Mouse (Mus musculus) ES-CJ7 (cell line): ENCODE data around the gene Atoh8.

Experiments
- DNase-seq: peaks from one replicate; pipeline ENCODE4 v3.0.0; 2011; ENCODE audit warnings: low read depth, low spot score

Atoh8 gene

DNA sequence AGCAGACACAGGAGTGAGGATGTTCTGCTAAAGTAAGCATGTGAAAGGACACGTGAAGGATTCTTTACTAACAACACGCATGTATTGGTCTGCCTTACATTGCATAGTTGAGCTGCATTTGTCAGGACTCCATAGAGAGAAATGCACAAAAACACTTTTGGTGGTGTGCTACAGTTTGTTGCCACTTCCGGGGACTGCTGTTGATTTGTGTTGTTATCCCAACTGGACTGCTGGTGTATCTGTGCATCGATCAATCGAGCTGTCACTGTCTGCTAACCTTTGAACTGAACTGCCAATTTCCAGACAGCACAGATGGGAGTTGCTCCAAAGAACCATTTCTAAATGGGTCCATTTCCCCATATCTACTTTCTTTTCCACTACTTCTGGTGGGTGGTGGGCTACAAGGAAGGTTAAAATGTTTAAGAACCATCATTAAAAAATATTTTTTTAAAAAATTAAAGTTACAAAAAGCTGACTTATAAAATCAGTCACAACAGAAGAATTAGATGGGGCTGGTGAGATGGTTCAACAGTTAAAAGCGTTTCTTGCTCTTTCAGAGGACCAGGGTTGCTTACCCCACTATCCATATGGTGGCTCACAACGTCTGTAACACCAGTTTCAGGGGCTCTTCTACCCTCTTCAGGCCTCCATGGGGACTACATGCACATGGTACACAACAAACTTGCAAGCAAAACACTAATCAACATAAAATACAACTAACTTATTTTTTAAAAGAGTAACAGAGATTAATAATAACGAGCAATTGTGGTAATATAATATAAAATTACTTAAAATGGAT, 76.2 kb downstream of the Atoh8 start:
- no peak for DNase-seq
